16 mouse cellular contexts compared by ENCODE assay signal in genomic region chr6:143148868-143149267, GRCm38 (mm10). TPM values are rescaled to one million over a fixed set of nuclear protein-coding genes. Genes with fewer than 3 reads are reported as not detected.
DNase-seq lines count a peak whose midpoint lies in the region; ATAC-seq and TF ChIP-seq lines count a peak whose summit lies in the region.
"Had no signal": no experiment of that assay in that cellular context is flagged by ENCODE, and none has a peak within 500 bp of the region (broad histone marks: within the 10 kb centered on the region; RNA-seq: fewer than 3 reads in every experiment).

No protein-coding gene starts in this region.

- H3K4me1 ChIP-seq in lung, postnatal 0 days (ENCODE audit: insufficient read depth, low read depth, low read length) = no peaks in the 10 kb centered on the region
- peaks cover 5% of the 10 kb centered on the region for H3K4me1 ChIP-seq in hindbrain, embryonic 13.5 days (replicated peaks)
- H3K4me1 ChIP-seq: heart, embryonic 12.5 days; limb, embryonic 15.5 days had no signal

- DNase-seq in adrenal gland, adult (ENCODE audit: inconsistent age in 2 of 2, low spot score in 1 of 2) = peak; percentile 52 to 73
- no peak for DNase-seq in adrenal gland, adult 18-20 months (ENCODE audit: low spot score in 2 of 2)
- DNase-seq in lung, postnatal 0 days (ENCODE audit: low spot score) = no peak
- DNase-seq in lung, postnatal 10 days = no peak
- DNase-seq in adrenal gland, postnatal 36 days = peak; percentile 46 to 63
- DNase-seq in urinary bladder, postnatal 4 days (ENCODE audit: low spot score in 2 of 2) = no peak
- no peak for DNase-seq in spleen, adult 12 weeks (ENCODE audit: low spot score)
- DNase-seq: cerebellum, adult 18-20 months; embryo, embryonic 11 days; forebrain, postnatal 0 days; lung, adult 2 months had no signal

- no peak for TF ChIP-seq CTCF in lung, postnatal 0 days (IDR thresholded peaks at IDR 0.05)

- no peak for TF ChIP-seq EP300 in lung, postnatal 0 days (IDR thresholded peaks at IDR 0.05)

- no peak overlapping the region for H3K4me2 ChIP-seq in lung, postnatal 0 days (replicated peaks; ENCODE audit: low read depth, low read length)
- H3K4me2 ChIP-seq in hindbrain, embryonic 13.5 days = no peak overlapping the region
- H3K4me2 ChIP-seq: heart, embryonic 12.5 days; limb, embryonic 15.5 days had no signal

- peak; percentile 27; the same call in 1 of the 2 replicates for ATAC-seq in lung, postnatal 0 days
- ATAC-seq in hindbrain, embryonic 13.5 days (ENCODE audit: low FRiP score) = no peak
- ATAC-seq: forebrain, postnatal 0 days had no signal

- H3K9ac ChIP-seq in lung, postnatal 0 days (replicated peaks; ENCODE audit: low read depth) = no peak overlapping the region
- no peak overlapping the region for H3K9ac ChIP-seq in hindbrain, embryonic 13.5 days
- H3K9ac ChIP-seq: forebrain, postnatal 0 days; heart, embryonic 12.5 days; limb, embryonic 15.5 days had no signal

- H3K9me3 ChIP-seq in lung, postnatal 0 days (ENCODE audit: low read length) = no peaks in the 10 kb centered on the region
- H3K9me3 ChIP-seq in hindbrain, embryonic 13.5 days = no peaks in the 10 kb centered on the region
- H3K9me3 ChIP-seq: hindbrain, embryonic 10.5 days; limb, embryonic 15.5 days had no signal

- no peak overlapping the region for H3K4me3 ChIP-seq in lung, postnatal 0 days (ENCODE audit: low read depth, low read length)
- H3K4me3 ChIP-seq in hindbrain, embryonic 13.5 days = no peak overlapping the region
- H3K4me3 ChIP-seq: erythroblast, embryonic 14.5 days; heart, embryonic 12.5 days; hindbrain, embryonic 10.5 days; limb, embryonic 15.5 days had no signal

- no peaks in the 10 kb centered on the region for H3K36me3 ChIP-seq in lung, postnatal 0 days (ENCODE audit: insufficient read depth, low read length)
- no peaks in the 10 kb centered on the region for H3K36me3 ChIP-seq in hindbrain, embryonic 13.5 days
- H3K36me3 ChIP-seq: heart, embryonic 12.5 days; hindbrain, embryonic 10.5 days; limb, embryonic 15.5 days had no signal

- H3K27ac ChIP-seq in lung, postnatal 0 days (ENCODE audit: low read length) = no peak overlapping the region
- no peak overlapping the region for H3K27ac ChIP-seq in hindbrain, embryonic 13.5 days
- H3K27ac ChIP-seq: hindbrain, embryonic 10.5 days; limb, embryonic 15.5 days had no signal

- no peaks in the 10 kb centered on the region for H3K27me3 ChIP-seq in lung, postnatal 0 days (replicated peaks; ENCODE audit: insufficient read depth, low read length)
- no peaks in the 10 kb centered on the region for H3K27me3 ChIP-seq in hindbrain, embryonic 13.5 days
- H3K27me3 ChIP-seq: heart, embryonic 12.5 days; limb, embryonic 15.5 days had no signal

RNA-seq across cellular contexts. Expression of gene Etnk1, which starts 18.2 kb away (rescaled TPM):
- total RNA-seq in adrenal gland, adult 18-20 months (2021) = 100 to 1,000 TPM in 1 of 2 experiments, 10 to 100 TPM in 1; 94.7 to 137 TPM
- polyA plus RNA-seq in lung, postnatal 0 days (2015; fragmentation: Nextera tagmentation; extraction: Ambion mirVana) = 11.1 and 12.6 TPM in 2 replicates
- total RNA-seq in adrenal gland, postnatal 36 days (2021) = 100 to 1,000 TPM; 115 to 119 TPM
- polyA plus RNA-seq in hindbrain, embryonic 13.5 days (2015; fragmentation: Nextera tagmentation; extraction: Ambion mirVana) = 35.2 and 36.3 TPM in 2 replicates

RNA-seq across cellular contexts. Expression of gene C2cd5, which starts 48.9 kb away (rescaled TPM):
- 10 to 100 TPM; 14.7 to 16.2 TPM for total RNA-seq in adrenal gland, adult 18-20 months (2021)
- polyA plus RNA-seq in lung, postnatal 0 days (2015; fragmentation: Nextera tagmentation; extraction: Ambion mirVana) = 8.7 and 9.0 TPM in 2 replicates
- 10 to 100 TPM; 18.3 to 19.2 TPM for total RNA-seq in adrenal gland, postnatal 36 days (2021)
- 46.6 and 47.6 TPM in 2 replicates for polyA plus RNA-seq in hindbrain, embryonic 13.5 days (2015; fragmentation: Nextera tagmentation; extraction: Ambion mirVana)

Comparison
In these comparisons a context has a peak if more than half of its experiments do, and no peak if none do; other contexts are left out.
1. DNase-seq: peak in adrenal gland, adult (2 of 2) and adrenal gland, postnatal 36 days (2 of 2); none in adrenal gland, adult 18-20 months (0 of 2), lung, postnatal 0 days (single experiment), lung, postnatal 10 days (single experiment), urinary bladder, postnatal 4 days (0 of 2) and spleen, adult 12 weeks (single experiment).